Mouse (Mus musculus) olfactory bulb, adult 2 months (tissue): ENCODE data around the gene 4933414I15Rik. TPM values are rescaled to one million over a fixed set of nuclear protein-coding genes. Genes with fewer than 3 reads are reported as not detected.

ENCODE experiments used
- H3K27ac ChIP-seq: fragments of 200-500 bp; 2 replicates; pipeline ENCODE4 v1.5.1; 2012; ENCODE audit warnings: low read depth, low read length; ENCODE audit not compliant: insufficient read depth
- H3K4me1 ChIP-seq: fragments of 200-500 bp; 2 replicates; pipeline ENCODE4 v1.6.1; 2012; ENCODE audit warnings: low read length; ENCODE audit not compliant: control insufficient read depth, insufficient read depth
- H3K4me3 ChIP-seq: fragments of 200-500 bp; 2 replicates; pipeline ENCODE4 v1.5.1; 2012; ENCODE audit warnings: mild to moderate bottlenecking, low read depth, low read length, moderate library complexity; ENCODE audit not compliant: insufficient read depth
- CTCF ChIP-seq: fragments of 200-500 bp; IDR thresholded peaks from 2 replicates; pipeline ENCODE4 v1.5.1; 2012; ENCODE audit warnings: low read depth, mild to moderate bottlenecking, low read length, moderate library complexity; ENCODE audit not compliant: insufficient read depth
- POLR2A ChIP-seq: fragments of 200-500 bp; IDR thresholded peaks from 2 replicates; pipeline ENCODE4 v1.6.1; 2012; ENCODE audit warnings: mild to moderate bottlenecking, low read depth, low read length, moderate library complexity; ENCODE audit not compliant: insufficient read depth
- WGBS: fragments of 180-500 bp; shearing (Covaris S2); methylation state at CpG from one replicate; pipeline ENCODE4 v1.1.7; 2018; 5-methylcytosine and 5-hydroxymethylcytosine counted together
- polyA plus RNA-seq: library from polyadenylated mRNA; stranded (reverse); fragments of >200 nt; gene quantifications from 2 replicates; pipeline ENCODE4 v1.2.4, GENCODE M21; 2012; ENCODE audit warnings: low replicate concordance; ENCODE audit not compliant: missing spikeins, insufficient read depth, insufficient read length

The 4933414I15Rik gene
- polyA plus RNA-seq, 1 experiment: not detected

GRCm38 (mm10) chr11:50897359-50897758, 46.2 kb downstream of the 4933414I15Rik start:
- TF ChIP-seq POLR2A (no peak), CTCF (no peak)
- H3K4me3 ChIP-seq: no peak overlapping the region
- 79% methylated on average over 1 of the region's 1 CpGs for WGBS
- H3K27ac ChIP-seq: no peak overlapping the region
- no peaks in the 10 kb centered on the region for H3K4me1 ChIP-seq

GRCm38 (mm10) chr11:50892441-50892840, 51.1 kb downstream of the 4933414I15Rik start:
- TF ChIP-seq POLR2A: no peak
- no peak for TF ChIP-seq CTCF
- H3K4me1 ChIP-seq: no peaks in the 10 kb centered on the region
- no peak overlapping the region for H3K27ac ChIP-seq
- 60% methylated on average over 2 of the region's 2 CpGs for WGBS
- H3K4me3 ChIP-seq: no peak overlapping the region

Other genes with a start within 250 kb of the 4933414I15Rik start
- not detected in 2 replicates for gene Zfp354c, start 116.0 kb downstream of the 4933414I15Rik start, polyA plus RNA-seq
- gene Zfp879, start 102.2 kb downstream of the 4933414I15Rik start, polyA plus RNA-seq: not detected in 2 replicates
- gene Grm6, start 93.1 kb downstream of the 4933414I15Rik start, polyA plus RNA-seq: not detected in 2 replicates
- not detected in 2 replicates for gene Zfp454, start 56.1 kb downstream of the 4933414I15Rik start, polyA plus RNA-seq
- not detected in 2 replicates for gene Zfp2, start 27.6 kb downstream of the 4933414I15Rik start, polyA plus RNA-seq
- gene Zfp354b, start 12.1 kb downstream of the 4933414I15Rik start, polyA plus RNA-seq: not detected in 2 replicates
- gene Prop1, start 10.0 kb upstream of the 4933414I15Rik start, polyA plus RNA-seq: not detected in 2 replicates
- not detected in 2 replicates for gene Olfr1378, start 22.8 kb upstream of the 4933414I15Rik start, polyA plus RNA-seq
- not detected in 2 replicates for gene Olfr1377, start 38.2 kb upstream of the 4933414I15Rik start, polyA plus RNA-seq
- gene Olfr51, start 59.8 kb upstream of the 4933414I15Rik start, polyA plus RNA-seq: not detected in 2 replicates
- not detected in 2 replicates for gene Olfr54, start 70.5 kb upstream of the 4933414I15Rik start, polyA plus RNA-seq
- not detected in 2 replicates for gene Olfr1375, start 104.3 kb upstream of the 4933414I15Rik start, polyA plus RNA-seq
- not detected in 2 replicates for gene Zfp354a, start 115.5 kb upstream of the 4933414I15Rik start, polyA plus RNA-seq